Mouse (Mus musculus): ENCODE measurements around the gene Lrrc34.

Gene Lrrc34

DNA sequence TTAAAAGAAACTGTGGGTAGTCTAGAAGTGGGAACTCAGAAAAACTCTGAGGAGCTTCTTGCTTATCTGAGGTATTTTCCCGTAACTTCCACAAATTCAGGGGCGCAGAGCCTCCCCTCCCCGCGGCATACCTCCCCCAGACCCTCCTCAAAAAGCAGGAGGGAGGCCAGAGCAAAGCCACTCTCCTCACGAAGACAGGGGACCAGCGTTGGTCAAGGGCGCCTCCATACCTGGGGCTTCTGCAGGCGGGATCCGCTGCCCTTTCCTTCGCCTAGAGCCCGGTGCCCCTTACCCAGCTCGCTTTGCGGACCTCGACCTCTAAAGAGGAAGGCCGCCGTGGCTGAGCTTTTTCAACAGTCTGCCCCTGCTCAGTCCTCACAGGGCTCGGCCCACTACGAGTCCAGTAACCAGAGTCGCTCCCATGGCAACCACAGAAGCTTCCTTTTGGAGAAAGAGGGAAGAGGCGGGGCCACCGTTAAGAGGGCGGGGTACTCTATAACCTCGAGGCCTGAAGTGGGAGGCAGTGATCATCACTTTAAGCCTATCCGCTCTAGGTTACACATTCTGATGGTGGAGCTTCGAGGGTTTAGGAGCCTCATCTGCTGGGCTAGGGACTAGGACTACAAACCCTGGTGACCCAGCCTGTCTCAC is at the start of gene Lrrc34:
TSS of gene Lrrc34 (minus strand) at position 430 of the 651 bp plus-strand sequence.
- peak; percentile 2 for DNase-seq (ENCODE audit: low read depth, low spot score)

DNA sequence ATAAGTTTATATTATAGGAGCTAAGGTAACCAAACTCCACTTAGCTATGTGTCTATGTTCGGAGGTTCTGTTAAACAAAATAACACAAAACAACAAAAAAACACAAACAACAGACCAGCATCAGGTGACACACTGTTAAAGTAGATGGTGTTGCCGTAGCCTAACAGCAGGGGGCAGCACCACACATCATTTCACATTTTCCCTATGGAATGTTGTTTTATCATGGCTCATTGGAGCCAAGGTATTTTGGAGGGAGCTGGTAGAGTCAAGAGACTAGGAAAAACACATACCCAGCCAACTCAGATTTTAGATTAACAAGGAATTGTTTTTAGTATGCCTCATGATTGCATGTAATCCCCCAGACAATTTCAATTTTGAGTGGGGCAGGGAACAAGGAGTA is 48.7 kb upstream of the Lrrc34 start:
- DNase-seq (ENCODE audit: low read depth, low spot score), result peak; percentile 39

DNA sequence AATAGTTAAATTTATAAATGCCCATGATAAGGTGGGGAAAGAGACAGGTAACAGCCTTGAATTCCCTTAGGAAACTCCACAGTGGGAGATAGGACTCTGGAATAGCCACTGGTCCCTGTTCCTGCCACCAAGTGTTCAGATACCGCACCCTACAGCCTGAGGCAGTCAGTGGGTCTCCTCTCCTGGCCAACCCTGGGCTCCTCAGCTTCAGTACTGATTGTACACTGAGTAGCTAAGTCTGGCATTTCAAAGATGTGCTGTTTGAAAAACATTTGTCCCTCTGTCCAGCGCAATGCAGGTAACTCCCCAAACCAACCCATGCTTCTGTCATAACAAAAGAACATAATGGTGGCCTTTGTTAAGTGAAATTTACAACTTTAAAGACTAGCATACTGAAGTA is 48.0 kb upstream of the Lrrc34 start:
- DNase-seq (ENCODE audit: low read depth, low spot score), result no peak

- DNase-seq (ENCODE audit: low read depth, low spot score), result no peak
Measured at GRCm38 (mm10) chr3:30690976-30691375, 43.3 kb upstream of the Lrrc34 start.

DNA sequence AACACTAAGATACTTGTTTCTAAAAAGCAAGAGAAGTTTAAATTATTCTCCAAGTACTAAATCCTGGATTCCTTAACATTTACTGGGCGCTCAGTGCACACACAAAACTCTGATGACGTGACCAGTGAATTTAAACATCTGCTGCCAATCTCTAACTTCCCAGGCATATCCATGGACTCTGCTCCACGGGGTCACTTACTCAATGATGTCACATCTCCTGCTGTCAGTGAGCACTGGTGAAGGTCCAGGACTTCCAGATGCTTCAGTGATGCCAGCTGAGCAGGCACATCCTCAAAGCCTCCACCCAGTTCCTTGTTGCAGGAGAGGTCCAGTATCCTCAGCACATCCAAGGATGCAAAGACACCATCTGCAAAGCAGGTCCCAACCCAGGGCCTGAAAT is 39.5 kb upstream of the Lrrc34 start:
- DNase-seq (ENCODE audit: low read depth, low spot score), result no peak

DNA sequence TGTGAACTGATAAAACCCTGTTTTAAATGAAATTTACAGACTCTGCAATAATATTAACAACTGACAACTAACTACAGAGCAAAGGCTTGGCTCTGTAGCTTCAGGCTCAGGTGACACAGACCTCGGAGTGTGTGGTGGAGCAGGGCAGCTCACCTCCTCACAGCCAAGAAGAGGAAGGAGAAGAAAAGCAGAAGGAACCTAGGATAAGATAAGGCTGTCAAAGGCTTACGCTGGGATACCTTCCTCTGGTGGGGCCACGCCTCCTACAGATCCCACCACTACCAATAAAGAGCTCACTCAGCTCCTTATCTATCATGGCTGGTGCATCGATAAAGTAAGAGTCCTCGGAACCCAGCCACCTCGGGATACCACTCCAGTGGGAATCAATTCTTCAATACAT is 35.5 kb upstream of the Lrrc34 start:
- no peak for DNase-seq (ENCODE audit: low read depth, low spot score)

DNA sequence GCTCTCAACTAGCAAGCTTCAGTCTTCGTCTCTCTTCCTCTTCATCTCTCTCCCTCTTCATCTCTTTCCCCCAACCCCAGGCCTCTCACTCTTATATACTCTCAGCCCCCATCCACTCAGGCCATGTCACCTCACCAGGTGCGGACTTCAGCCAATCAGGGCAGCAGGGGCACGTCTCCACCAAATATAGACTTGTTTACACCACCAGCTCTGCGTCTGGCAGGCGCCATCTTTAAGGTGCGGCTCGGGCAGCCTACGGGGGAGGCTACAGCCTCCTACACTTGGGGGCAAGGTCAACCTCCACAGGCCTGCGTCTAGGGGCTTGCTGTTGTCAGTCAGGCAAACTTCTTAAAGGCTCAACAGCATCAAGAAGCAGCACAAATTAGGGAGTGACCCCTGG is 10.8 kb upstream of the Lrrc34 start:
- DNase-seq (ENCODE audit: low read depth, low spot score), result no peak

- no peak for DNase-seq (ENCODE audit: low read depth, low spot score)
Measured at GRCm38 (mm10) chr3:30655937-30656336, 8.3 kb upstream of the Lrrc34 start.

- DNase-seq (ENCODE audit: low read depth, low spot score), result peak; percentile 37
Measured at GRCm38 (mm10) chr3:30650062-30650841, 2.6 kb upstream of the Lrrc34 start.

DNA sequence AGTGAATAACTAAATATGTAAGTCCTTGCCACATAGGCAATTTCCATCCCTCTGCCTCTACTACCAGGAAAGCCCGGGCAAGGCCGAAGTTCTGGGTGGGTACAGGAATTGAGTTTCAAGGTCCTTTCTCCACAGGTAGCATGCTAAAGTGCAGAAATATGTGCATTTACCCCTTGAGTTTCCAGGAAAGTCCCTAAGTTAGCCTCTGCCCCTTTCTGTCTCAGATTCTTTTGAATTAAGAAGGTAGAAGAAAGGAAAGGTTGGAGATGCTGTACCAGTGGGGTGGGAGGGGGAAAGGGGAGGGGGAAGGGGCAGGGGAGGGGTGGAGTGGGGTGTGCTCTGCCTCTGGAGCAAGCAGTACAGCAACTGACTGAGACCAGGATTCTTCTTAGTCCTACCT is 797 bp upstream of the Lrrc34 start:
- DNase-seq (ENCODE audit: low read depth, low spot score), result no peak

DNA sequence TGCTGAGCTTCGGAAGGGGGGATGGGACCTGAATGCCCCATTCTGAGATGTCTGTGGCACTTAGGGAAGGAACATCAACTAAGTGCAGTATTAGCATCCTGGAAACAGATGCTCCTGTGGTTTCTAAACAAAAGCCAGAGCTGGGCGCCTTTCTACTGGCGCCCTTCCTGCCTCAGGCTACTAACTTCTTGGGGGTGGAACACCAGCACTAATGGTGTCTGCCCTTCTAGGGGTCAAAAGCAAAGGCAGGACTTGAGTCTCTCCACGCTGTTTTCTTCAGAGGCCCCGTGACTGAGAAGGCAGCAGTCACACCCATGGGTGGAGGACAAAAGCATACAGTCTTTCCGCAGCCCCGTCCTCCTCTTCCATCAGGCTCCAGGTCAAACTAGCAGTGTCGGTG is 908 bp downstream of the Lrrc34 start:
- DNase-seq (ENCODE audit: low read depth, low spot score), result no peak

GRCm38 (mm10) chr3:30644207-30644606 is 3.5 kb downstream of the Lrrc34 start, which contains the start of gene Lrriq4:
TSS of gene Lrriq4 (plus strand) at chr3:30644507.
- DNase-seq (ENCODE audit: low read depth, low spot score), result no peak

DNA sequence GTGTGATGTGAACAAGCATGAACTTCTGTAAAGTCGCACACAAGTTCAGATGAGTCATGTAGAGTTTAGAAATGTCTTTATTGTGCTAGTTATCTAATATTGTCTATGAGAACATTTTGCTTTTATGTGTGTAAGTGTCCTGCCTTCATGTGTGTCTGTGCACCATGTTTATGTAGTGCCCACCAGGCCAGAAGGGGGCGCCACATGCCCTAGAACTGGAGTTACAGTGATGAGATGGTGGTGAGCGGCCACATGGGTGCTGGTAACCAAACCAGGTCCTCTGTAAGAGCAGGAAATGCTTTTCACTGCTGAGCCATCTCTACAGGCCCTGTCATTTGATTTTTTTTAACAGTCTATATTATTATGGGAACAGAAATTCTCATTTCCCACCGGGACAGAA is 12.0 kb downstream of the Lrrc34 start:
- DNase-seq (ENCODE audit: low read depth, low spot score), result no peak

DNA sequence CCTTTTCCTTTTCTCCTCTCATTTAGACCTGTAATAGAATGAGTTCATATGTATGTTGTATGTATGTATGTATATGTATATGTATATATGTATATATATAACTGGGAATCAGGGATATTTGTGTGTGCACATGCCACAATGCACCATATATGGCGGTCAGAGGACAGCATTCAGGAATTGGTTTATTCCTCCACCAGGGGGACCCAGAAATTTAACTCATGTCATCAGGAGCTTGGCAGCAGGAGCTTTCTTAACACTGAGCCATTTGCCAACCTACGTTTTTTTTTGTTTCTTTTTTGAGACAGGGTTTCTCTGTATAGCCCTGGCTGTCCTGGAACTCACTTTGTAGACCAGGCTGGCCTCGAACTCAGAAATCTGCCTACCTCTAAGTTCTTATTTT is 14.0 kb downstream of the Lrrc34 start:
- no peak for DNase-seq (ENCODE audit: low read depth, low spot score)

DNA sequence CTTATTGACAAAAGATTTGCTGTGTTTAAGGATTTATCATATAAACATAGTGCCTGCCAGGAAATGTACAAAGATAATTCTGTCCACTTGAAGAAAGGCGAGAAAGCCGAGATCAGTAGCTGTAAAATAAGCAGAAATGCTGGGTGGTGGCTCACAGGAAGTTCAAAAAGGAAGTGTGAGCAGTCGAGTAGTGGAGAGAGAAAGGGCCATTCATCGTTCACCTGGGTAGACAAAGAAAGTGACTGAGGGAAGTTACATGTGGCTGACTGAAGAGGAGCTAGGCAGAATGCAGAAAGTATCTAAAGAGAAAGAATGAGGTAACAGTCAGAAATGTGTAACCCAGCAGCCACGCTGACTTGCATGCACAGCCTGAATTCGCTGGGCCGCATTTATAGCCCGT is 27.5 kb downstream of the Lrrc34 start:
- no peak for DNase-seq (ENCODE audit: low read depth, low spot score)

GRCm38 (mm10) chr3:30610930-30611329 is 36.7 kb downstream of the Lrrc34 start:
- DNase-seq (ENCODE audit: low read depth, low spot score), result peak; percentile 25

- DNase-seq (ENCODE audit: low read depth, low spot score), result peak; percentile 18
Measured at GRCm38 (mm10) chr3:30608999-30609398, 38.7 kb downstream of the Lrrc34 start.

- DNase-seq (ENCODE audit: low read depth, low spot score), result no peak
Measured at GRCm38 (mm10) chr3:30603256-30603655, 44.4 kb downstream of the Lrrc34 start.

DNA sequence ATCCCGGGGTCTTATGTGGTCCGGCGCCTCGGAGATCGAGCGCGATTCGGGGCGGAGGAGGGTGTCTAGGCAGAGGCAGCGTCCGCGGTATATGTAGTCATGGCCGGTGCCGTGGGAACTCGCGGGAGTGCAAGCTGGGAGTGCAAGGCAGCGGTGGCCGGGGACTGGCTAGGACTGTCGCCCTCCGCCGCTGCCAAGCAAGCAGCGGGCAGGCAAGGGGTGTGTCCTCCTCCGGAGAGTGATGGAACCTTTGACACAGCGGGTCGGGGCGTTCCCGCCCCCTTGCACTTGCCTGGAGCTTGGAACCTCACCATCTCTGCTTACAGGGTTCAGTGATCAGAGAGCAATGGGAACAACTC is 45.0 kb downstream of the Lrrc34 start:
- peak; percentile 84 for DNase-seq (ENCODE audit: low read depth, low spot score)

DNA sequence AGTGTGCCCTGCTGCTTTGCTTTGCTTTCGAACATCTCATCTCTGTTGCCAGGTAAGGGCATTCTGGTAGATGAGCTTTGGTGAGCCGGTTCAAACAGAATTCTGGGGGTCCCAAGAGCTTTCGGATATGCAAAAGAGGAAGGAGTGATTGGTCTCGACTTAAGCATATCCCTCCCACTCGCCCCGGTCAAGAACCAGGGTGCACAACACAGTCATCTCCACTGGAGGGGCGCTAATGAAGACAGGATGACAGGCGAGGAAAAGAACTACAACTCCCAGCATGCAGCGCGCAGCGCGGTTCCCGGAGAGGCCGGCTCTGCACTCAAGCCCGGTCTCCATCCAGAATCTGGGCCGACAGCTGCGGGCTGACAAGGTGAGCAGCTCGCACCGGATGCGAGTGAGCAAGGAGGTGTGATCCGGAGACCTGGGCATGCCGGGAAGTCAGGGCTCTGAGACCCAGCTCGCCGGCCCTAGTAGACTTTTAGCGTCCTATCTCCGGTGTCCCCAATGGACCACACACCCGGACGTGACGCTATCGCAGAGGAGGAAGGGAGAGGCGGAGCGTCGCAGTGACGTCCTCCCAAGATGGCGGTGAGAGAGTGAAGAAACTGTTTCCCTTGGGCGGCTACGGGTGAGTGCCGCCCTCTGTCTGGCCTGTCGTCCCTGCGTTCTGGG is 45.5 kb downstream of the Lrrc34 start, which contains the start of gene Mynn:
TSS of gene Mynn (plus strand) at position 1 of the 675 bp plus-strand sequence.
- DNase-seq (ENCODE audit: low read depth, low spot score), result peak; percentile 97

- DNase-seq (ENCODE audit: low read depth, low spot score), result no peak
Measured at GRCm38 (mm10) chr3:30601610-30602064, 46.0 kb downstream of the Lrrc34 start.

GRCm38 (mm10) chr3:30601175-30601574 is 46.5 kb downstream of the Lrrc34 start:
- peak; percentile 94 for DNase-seq (ENCODE audit: low read depth, low spot score)

All from CD4-positive, CD25-positive, alpha-beta regulatory T cell, adult 2 months (primary cell).